Mouse (Mus musculus) cerebellum, adult 2 months (tissue): ENCODE data around the gene Gm42674.

Experiments used
- CTCF ChIP-seq: fragments of 200-500 bp; IDR thresholded peaks from 2 replicates; pipeline ENCODE4 v1.5.1; 2011; ENCODE audit warnings: low read depth, mild to moderate bottlenecking, control low read depth, low read length, moderate library complexity, borderline replicate concordance; ENCODE audit not compliant: insufficient read depth
- POLR2A ChIP-seq: fragments of 200-500 bp; IDR thresholded peaks from 2 replicates; pipeline ENCODE4 v1.6.1; 2011; ENCODE audit warnings: low read length, control low read depth, borderline replicate concordance; ENCODE audit not compliant: insufficient read depth

DNA sequence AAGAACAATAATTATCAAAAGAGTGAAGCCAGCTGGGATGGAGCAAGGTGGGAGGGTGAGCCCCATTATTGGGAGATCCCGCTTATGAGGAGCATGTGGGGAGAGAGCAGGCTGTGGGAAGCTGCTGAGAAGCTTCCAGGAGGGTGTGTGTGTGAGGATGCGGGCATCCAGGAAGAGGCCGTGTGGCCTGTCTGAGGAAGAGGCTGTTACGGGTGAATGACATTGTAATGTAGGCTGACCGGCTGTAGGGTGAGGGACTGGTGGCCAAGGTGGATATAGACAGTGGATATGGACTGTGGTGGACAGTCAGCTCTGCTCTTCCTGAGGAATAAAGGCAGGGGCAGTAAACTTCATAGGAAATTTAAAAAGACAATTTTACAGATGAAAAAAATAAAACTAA, 23.8 kb downstream of the Gm42674 start:
- TF ChIP-seq CTCF (no peak), POLR2A (no peak)
